Mouse (Mus musculus) urinary bladder, adult 18-20 months (tissue): ENCODE data around the gene Dab1.

ENCODE experiments used
- DNase-seq, 2 experiments: peaks; one replicate each; pipeline ENCODE4 v3.0.0; 2022; ENCODE audit warnings: low spot score in 2 of 2, mixed read lengths in 2 of 2

Gene Dab1

GRCm38 (mm10) chr4:103974536-103974935, 355.4 kb downstream of the Dab1 start:
- DNase-seq: no peak

- no peak for DNase-seq
These were observed 355.8 kb downstream of the Dab1 start for GRCm38 (mm10) chr4:103974946-103975345.

- DNase-seq: no peak
These were observed 374.7 kb downstream of the Dab1 start for GRCm38 (mm10) chr4:103993884-103994283.

DNA sequence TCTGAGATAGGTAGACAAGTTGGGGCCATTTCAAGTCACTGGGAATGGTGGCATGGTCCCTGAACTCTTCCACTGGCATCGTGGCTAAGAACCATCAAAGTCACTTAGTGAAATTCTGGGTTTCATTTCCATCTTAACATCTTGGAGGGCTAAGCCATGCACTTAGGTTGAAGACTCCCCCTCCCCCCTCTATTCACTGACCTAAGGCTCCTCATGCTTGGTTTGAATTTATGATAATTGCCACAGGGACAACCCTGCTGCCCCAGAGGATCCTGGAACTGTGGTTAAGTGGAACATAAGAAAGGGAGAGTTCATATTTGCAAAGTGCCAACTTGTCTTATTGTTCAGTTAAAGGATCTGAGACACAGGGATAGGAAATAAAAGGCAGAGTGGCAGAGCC, 375.2 kb downstream of the Dab1 start:
- no peak for DNase-seq

GRCm38 (mm10) chr4:104008406-104008805, 389.2 kb downstream of the Dab1 start:
- DNase-seq: no peak

- DNase-seq: no peak
These were observed 392.5 kb downstream of the Dab1 start for GRCm38 (mm10) chr4:104011683-104012082.

GRCm38 (mm10) chr4:104012150-104012549, 393.0 kb downstream of the Dab1 start:
- no peak for DNase-seq

DNA sequence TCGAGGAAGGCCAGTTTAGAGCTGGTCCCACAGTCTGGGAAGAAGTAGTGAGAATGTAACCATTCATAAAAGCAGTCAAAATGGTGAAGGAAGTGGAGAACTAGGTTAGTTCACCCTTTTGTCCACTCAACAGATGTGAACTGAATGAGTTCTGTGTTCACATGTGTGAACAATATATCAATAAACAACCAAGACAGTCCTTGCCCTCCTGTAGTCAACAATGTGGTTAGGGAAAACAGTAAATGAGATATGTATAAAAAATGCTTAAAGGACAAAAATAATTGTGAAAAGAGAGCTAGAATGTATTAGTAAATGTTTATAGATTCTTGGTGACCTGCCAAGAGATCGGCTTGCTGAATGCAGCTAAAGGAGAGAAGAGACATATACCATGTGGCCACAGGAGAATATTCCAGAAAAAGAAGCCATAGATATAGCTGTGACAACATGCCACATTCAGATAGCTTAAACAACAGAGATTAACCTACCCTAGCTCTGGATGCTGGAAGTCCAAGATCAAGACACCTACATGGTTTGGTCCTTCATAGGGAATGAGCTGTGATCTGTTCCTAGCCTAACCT, 406.0 kb downstream of the Dab1 start:
- no peak for DNase-seq

GRCm38 (mm10) chr4:104026834-104027233, 407.7 kb downstream of the Dab1 start:
- no peak for DNase-seq

- no peak for DNase-seq
These were observed 408.1 kb downstream of the Dab1 start for GRCm38 (mm10) chr4:104027239-104027638.

DNA sequence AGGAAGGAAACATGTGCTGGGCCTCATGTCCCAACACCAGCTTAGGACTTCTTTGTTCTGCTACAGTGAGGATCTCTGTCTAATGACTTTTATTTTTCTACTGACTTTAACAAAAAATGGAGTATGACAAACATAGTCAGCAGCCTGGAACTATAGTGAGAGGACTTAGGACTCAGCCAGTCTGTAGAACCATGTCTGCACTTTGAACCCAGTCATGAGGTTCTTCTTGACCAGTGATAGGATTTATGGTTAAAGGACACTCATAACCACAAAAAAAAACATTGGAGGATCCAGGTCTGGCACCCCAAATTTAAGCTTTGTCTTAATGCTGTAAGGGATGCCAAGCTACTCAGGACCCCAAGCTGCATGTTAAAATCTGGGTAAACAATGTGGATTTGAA, 416.9 kb downstream of the Dab1 start:
- no peak for DNase-seq

DNA sequence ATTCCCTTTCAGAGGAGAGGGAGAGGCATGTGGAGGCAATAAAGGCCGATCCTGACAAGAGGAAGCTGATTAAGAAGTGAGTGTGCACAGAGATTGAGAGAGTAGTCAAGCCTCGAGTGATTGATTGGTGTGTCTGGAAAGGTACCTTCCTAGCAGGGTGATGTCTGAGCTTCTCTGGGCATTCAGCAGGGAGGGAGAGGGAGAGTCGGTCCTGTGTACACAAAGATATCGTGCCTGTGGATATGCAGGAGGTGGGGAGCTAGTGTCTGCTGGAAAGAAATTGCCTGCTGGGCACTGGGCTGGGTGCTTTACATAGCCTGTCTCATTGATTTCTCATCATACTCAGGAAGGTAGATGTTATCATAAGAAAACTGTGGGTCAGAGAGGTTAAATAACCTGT, 420.4 kb downstream of the Dab1 start:
- no peak for DNase-seq

DNA sequence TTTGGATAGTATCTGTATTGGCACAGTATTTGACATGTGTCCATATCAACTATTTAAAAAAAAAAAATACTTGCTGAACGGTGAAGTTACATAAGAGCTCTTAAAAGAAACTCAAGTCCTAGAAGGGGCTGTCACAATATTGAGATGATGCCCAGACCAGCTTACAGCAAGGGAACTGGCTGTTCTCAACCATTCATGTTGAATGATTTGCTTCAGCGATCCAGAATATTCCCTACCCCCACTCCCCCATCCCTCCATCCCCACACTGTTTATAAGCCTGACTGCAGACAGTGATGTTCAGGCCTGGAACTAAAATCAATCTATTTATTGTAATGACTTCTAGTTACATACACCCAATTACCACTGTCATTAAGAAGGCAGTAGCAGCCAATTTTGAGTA, 424.3 kb downstream of the Dab1 start:
- no peak for DNase-seq

- no peak for DNase-seq
These were observed 425.5 kb downstream of the Dab1 start for GRCm38 (mm10) chr4:104044634-104045033.

DNA sequence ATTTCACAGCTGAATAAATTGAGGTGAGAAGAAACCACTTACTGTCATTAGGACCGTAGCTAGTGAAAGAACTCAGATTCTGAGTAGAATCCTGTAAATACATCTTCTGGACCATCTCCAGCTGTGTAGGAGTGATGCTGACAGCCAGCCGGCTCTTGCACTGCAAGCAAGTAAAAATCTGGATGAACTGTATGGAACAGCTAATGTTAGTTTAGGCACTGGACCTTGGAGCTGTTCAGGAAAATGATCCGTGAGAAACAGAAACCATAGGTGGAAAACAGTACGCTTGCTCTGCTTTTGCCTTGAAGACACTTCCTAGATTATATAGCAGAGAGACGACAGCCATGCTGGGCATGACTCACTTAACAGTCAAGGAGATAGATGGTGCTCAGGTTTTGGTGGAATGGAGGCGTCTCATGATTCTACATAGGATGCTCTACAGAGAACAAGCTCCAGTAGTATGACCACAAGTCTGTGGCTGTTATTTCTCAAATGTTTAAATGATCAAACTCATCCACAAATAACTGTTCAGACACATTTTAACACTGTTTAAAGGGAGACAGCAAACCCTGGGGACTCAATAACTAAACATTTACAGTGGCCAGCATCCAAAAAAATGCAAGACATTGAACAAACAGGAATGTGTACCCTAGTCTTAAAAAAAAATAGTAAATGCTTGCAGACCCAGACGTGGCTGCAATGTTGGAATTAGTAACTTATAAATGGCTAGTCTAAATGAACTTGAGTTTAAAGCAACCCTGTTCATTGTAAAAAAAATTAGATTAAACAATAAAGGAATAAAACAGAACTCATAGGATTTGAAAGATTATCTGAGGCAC, 429.0 kb downstream of the Dab1 start:
- no peak for DNase-seq

DNA sequence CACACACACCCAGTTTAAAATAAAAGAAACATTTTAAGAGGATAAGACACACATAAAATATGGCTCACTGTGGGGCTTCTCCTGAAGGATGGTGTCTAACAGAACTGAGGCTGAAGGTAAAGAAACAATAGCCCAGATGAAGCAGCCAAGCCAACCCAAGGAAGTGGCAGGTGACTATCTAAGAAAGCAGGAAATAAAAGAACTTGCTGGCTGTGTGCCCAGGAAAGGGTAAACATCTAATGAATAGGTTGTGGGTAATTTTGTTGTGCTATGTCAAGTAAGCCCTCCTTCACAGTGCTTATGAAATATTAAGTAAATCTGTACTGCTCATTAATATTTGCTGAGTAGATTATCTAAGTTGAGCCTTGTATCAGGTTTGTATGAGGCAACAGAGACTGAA, 438.0 kb downstream of the Dab1 start:
- no peak for DNase-seq

GRCm38 (mm10) chr4:104059569-104059968, 440.4 kb downstream of the Dab1 start:
- no peak for DNase-seq

DNA sequence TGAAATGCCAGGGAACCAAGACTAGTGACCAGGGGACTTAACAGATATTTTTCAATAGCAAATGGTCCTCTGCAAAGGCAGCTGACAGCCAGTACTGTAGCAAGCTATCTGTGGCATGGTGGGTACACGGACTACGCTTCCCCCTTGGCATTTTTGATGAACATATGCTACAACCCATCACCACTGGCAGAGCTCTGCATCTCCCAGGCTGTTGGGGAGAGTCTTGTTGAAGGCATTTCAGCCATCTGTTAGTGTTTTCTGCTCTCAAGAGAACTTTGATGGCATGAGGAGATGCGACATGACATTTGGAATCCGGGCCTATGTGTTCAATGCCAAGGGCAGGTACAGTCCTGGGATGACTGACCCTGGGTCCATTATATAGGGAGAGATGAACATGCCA, 443.2 kb downstream of the Dab1 start:
- no peak for DNase-seq

- DNase-seq: no peak
These were observed 447.7 kb downstream of the Dab1 start for GRCm38 (mm10) chr4:104066901-104067300.

- no peak for DNase-seq
These were observed 448.6 kb downstream of the Dab1 start for GRCm38 (mm10) chr4:104067748-104068147.

GRCm38 (mm10) chr4:104071296-104071695, 452.1 kb downstream of the Dab1 start:
- no peak for DNase-seq

GRCm38 (mm10) chr4:104073920-104074459, 454.8 kb downstream of the Dab1 start:
- no peak for DNase-seq

DNA sequence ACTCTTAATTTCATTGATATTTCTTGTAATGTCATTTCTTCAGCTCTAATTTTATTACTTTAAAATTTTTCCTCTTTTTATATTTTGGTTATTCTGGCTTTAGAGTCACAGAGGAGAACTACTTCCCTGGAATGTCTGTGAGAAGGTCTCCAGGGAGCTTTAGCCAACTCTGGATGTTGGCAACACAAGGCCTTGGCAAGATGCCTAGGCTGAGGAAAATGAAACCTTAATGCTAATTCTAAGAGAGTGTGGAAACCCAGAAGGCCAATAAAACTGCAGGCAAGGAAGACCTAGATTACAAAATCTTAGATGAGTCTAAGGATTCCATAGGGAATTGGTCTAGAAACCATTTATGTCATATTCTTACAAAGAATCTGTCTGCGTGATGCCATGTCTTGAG, 458.6 kb downstream of the Dab1 start:
- DNase-seq: no peak
